Comparison of ENCODE assay signal across 26 mouse cellular contexts in the genomic region with DNA sequence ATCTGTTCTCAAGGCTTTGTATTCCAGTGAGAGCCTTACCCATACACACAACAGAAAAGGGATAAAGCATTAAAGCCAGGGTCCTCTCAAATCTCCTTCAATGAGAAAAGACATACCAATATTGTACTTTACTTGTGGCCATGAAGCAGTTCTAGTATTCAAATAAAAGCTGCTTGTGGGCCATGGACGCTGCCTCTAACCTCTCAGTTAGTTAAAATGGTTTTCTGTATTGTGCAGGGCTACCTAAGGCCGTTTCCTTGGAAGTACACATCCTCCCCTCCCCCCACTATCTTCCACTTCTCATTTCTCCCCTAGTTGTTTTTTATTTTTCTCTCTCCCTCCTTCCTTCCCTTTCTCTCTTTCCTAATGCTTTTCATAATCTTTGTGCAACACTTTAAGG.
"Had no signal": no experiment of that assay in that cellular context is flagged by ENCODE, and none has a peak within 500 bp of the region (broad histone marks: within the 10 kb centered on the region; RNA-seq: fewer than 3 reads in every experiment).

No protein-coding gene starts in this region.

- H3K27me3 ChIP-seq: heart, embryonic 12.5 days; kidney, embryonic 15.5 days; limb, embryonic 12.5 days; liver, embryonic 13.5 days had no signal

- DNase-seq: gastrocnemius, adult 2 months; gastrocnemius, postnatal 10 days; gastrocnemius, postnatal 25 days; heart, adult 18-20 months; heart, postnatal 10 days; heart, postnatal 36 days; kidney, adult 11 months; kidney, adult 2 months; kidney, adult 9 months; kidney, postnatal 14 days; kidney, postnatal 36 days; liver; liver, embryonic 13.5 days had no signal

- H3K4me3 ChIP-seq: gastrocnemius, adult 2 months; heart, embryonic 10.5 days; heart, embryonic 12.5 days; hindbrain, embryonic 13.5 days; hindbrain, embryonic 15.5 days; kidney, embryonic 15.5 days; layer of hippocampus, adult 2 months; left cerebral cortex, adult 2 months; limb, embryonic 10.5 days; limb, embryonic 12.5 days; liver, embryonic 13.5 days had no signal

- ATAC-seq: hindbrain, postnatal 0 days; intestine, embryonic 16.5 days had no signal

- H3K36me3 ChIP-seq: heart, embryonic 10.5 days; heart, embryonic 12.5 days; hindbrain, embryonic 13.5 days; hindbrain, embryonic 15.5 days; kidney, embryonic 15.5 days; limb, embryonic 10.5 days; limb, embryonic 12.5 days; liver, embryonic 13.5 days had no signal

- H3K27ac ChIP-seq: gastrocnemius, adult 2 months; heart, embryonic 10.5 days; hindbrain, embryonic 13.5 days; hindbrain, embryonic 15.5 days; hindbrain, postnatal 0 days; kidney, embryonic 15.5 days; kidney, postnatal 0 days; layer of hippocampus, adult 2 months; left cerebral cortex, adult 2 months; limb, embryonic 10.5 days; limb, embryonic 12.5 days; liver, embryonic 13.5 days had no signal

- H3K9ac ChIP-seq: heart, embryonic 12.5 days; hindbrain, embryonic 13.5 days; hindbrain, embryonic 15.5 days; kidney, embryonic 15.5 days; limb, embryonic 12.5 days; liver, embryonic 13.5 days had no signal

- H3K4me2 ChIP-seq: heart, embryonic 12.5 days; hindbrain, embryonic 13.5 days; hindbrain, embryonic 15.5 days; kidney, embryonic 15.5 days; limb, embryonic 12.5 days; liver, embryonic 11.5 days; liver, embryonic 13.5 days had no signal

- H3K9me3 ChIP-seq: heart, embryonic 10.5 days; heart, embryonic 12.5 days; hindbrain, embryonic 13.5 days; hindbrain, embryonic 15.5 days; kidney, embryonic 15.5 days; limb, embryonic 10.5 days; limb, embryonic 12.5 days; liver, embryonic 13.5 days had no signal
